Mouse (Mus musculus) small intestine, adult 2 months (tissue): ENCODE data around the gene Tmem238. TPM values are rescaled to one million over a fixed set of nuclear protein-coding genes. Genes with fewer than 3 reads are reported as not detected.

ENCODE experiments used
- H3K27ac ChIP-seq: fragments of 200-500 bp; 2 replicates; pipeline ENCODE4 v1.5.1; 2012; ENCODE audit warnings: low read depth, low read length, control low read depth, inconsistent platforms; ENCODE audit not compliant: insufficient read depth
- H3K27me3 ChIP-seq: fragments of 200-500 bp; 2 replicates; pipeline ENCODE4 v1.6.1; 2012; ENCODE audit warnings: mild to moderate bottlenecking, moderate library complexity, low read length, inconsistent platforms; ENCODE audit not compliant: control insufficient read depth, insufficient read depth
- H3K36me3 ChIP-seq: fragments of 200-500 bp; 2 replicates; pipeline ENCODE4 v1.6.1; 2012; ENCODE audit warnings: mild to moderate bottlenecking, low read length, control low read depth, inconsistent platforms; ENCODE audit not compliant: control insufficient read depth, insufficient read depth
- H3K4me1 ChIP-seq: fragments of 200-500 bp; 2 replicates; pipeline ENCODE4 v1.6.1; 2012; ENCODE audit warnings: low read length, inconsistent platforms, mixed read lengths; ENCODE audit not compliant: control insufficient read depth, insufficient read depth, insufficient read length
- H3K4me3 ChIP-seq: fragments of 200-500 bp; 2 replicates; pipeline ENCODE4 v1.5.1; 2012; ENCODE audit warnings: low read depth, mild to moderate bottlenecking, control low read depth, inconsistent platforms, low read length, moderate library complexity
- CTCF ChIP-seq: fragments of 200-500 bp; IDR thresholded peaks from 2 replicates; pipeline ENCODE4 v1.5.1; 2012; ENCODE audit warnings: low read depth, mild to moderate bottlenecking, control low read depth, inconsistent platforms, low read length, moderate library complexity, mixed read lengths; ENCODE audit not compliant: insufficient replicate concordance, insufficient read length; ENCODE audit errors: extremely low read depth
- POLR2A ChIP-seq: fragments of 200-500 bp; IDR thresholded peaks from 2 replicates; pipeline ENCODE4 v1.6.1; 2012; ENCODE audit warnings: low read depth, mild to moderate bottlenecking, control low read depth, inconsistent platforms, low read length, moderate library complexity
- WGBS: fragments of 180-500 bp; shearing (Covaris S2); methylation state at CpG from one replicate; pipeline ENCODE4 v1.1.7; 2018; 5-methylcytosine and 5-hydroxymethylcytosine counted together
- polyA plus RNA-seq: library from polyadenylated mRNA; depleted of rRNA; stranded (reverse); fragments of >200 nt; gene quantifications from 2 replicates; pipeline ENCODE4 v1.2.3, GENCODE M21; 2012; rRNA removed

The Tmem238 gene
- polyA plus RNA-seq, result 225 and 544 TPM in 2 replicates

DNA sequence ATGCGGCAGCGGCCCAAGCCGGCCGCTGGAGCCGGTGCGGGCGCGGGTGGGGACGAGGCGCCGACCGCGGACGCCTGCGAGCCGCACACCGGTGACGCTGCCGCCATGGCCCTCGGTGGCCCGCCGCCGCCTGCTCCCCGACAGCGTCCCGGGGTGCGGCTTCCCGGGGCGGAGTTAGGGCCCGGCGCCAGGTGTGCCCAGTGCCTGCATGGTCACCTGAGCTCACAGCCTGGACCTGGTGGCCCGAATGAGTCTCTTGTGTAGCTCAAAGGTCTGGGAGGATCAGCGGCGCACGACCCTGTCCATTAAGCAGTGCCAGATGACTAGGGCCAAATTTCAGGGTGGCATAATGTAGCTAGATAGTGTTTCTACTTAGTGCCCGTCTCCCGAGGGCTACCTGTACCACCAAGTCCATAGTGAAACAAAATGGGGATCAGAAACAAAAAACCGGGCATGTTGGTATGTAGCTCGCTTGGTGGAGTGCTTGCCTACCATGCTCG lies at the start of gene Tmem238:
Gene Tmem238 (minus strand): TSS at position 221 of the 500 bp plus-strand sequence.
- no peaks in the 10 kb centered on the region for H3K27me3 ChIP-seq
- H3K27ac ChIP-seq, result peak within 1 kb of the TSS; percentile 84
- peaks cover 9% of the 10 kb centered on the region for H3K36me3 ChIP-seq
- TF ChIP-seq POLR2A (no peak; the same call in none of the 2 replicates), CTCF (no peak)
- WGBS, result 4% methylated on average over 40 of the region's 40 CpGs
- H3K4me3 ChIP-seq, result peak within 1 kb of the TSS; percentile 81
- H3K4me1 ChIP-seq, result peaks cover 7% of the 10 kb centered on the region; the same call in 1 of the 2 replicates

DNA sequence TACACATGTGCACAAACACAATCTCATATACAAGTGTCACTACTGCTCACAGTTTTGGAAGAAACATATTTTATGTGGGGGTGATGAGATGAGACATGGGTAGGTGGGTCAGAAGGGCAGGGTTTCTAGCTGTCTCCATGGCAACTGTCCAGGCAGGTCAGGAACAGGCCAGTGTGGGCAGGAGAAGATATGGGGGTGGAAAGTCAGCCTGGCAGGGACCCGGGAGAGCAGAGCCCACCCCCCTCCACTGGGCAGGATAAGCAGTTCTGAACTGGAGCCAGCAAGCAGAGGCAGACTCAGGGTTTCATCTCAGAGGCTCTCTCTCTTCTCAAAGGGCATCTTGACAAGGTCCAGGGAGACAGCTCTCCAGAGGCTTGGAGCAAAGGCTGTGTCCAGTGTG lies 48.2 kb upstream of the Tmem238 start:
- no peak for TF ChIP-seq POLR2A
- 16% methylated on average over 1 of the region's 1 CpGs for WGBS
- Histone ChIP-seq H3K27me3 (peaks cover 19% of the 10 kb centered on the region), H3K4me3 (no peak overlapping the region), H3K27ac (no peak overlapping the region), H3K36me3 (no peaks in the 10 kb centered on the region), H3K4me1 (peaks cover 6% of the 10 kb centered on the region)

GRCm38 (mm10) chr7:4836351-4836792 lies 46.9 kb upstream of the Tmem238 start:
- under 1% methylated on average over 48 of the region's 51 CpGs for WGBS
- Histone ChIP-seq H3K27me3 (peaks cover 14% of the 10 kb centered on the region; the same call in 1 of the 2 replicates), H3K4me3 (peak overlapping the region; percentile 60), H3K27ac (no peak overlapping the region), H3K36me3 (no peaks in the 10 kb centered on the region), H3K4me1 (peaks cover 6% of the 10 kb centered on the region)
- TF ChIP-seq CTCF (0 out of 2 replicates have a peak, but pooled peaks have one; percentile 15), POLR2A (no peak)

GRCm38 (mm10) chr7:4835631-4836327 lies 46.3 kb upstream of the Tmem238 start:
- H3K27me3 ChIP-seq, result peaks cover 14% of the 10 kb centered on the region; the same call in 1 of the 2 replicates
- no peak overlapping the region for H3K27ac ChIP-seq
- peaks cover 6% of the 10 kb centered on the region for H3K4me1 ChIP-seq
- TF ChIP-seq POLR2A, result no peak
- no peak for TF ChIP-seq CTCF
- H3K36me3 ChIP-seq, result no peaks in the 10 kb centered on the region
- 3% methylated on average over 34 of the region's 34 CpGs for WGBS
- H3K4me3 ChIP-seq, result peak overlapping the region; percentile 60

GRCm38 (mm10) chr7:4830476-4830875 lies 41.0 kb upstream of the Tmem238 start:
- Histone ChIP-seq H3K27me3 (no peaks in the 10 kb centered on the region), H3K36me3 (no peaks in the 10 kb centered on the region), H3K4me3 (no peak overlapping the region), H3K27ac (no peak overlapping the region), H3K4me1 (no peaks in the 10 kb centered on the region)
- WGBS, result 23% methylated on average over 12 of the region's 12 CpGs
- TF ChIP-seq CTCF (no peak), POLR2A (no peak)

- no peak for TF ChIP-seq POLR2A
- 48% methylated on average over 4 of the region's 4 CpGs for WGBS
- no peaks in the 10 kb centered on the region for H3K36me3 ChIP-seq
- no peaks in the 10 kb centered on the region for H3K4me1 ChIP-seq
- H3K27me3 ChIP-seq, result no peaks in the 10 kb centered on the region
- H3K4me3 ChIP-seq, result no peak overlapping the region
- no peak overlapping the region for H3K27ac ChIP-seq
Measured at GRCm38 (mm10) chr7:4825365-4825764, 35.9 kb upstream of the Tmem238 start.

GRCm38 (mm10) chr7:4822162-4822907 lies 32.9 kb upstream of the Tmem238 start:
- no peak for TF ChIP-seq CTCF
- WGBS, result 65% methylated on average over 6 of the region's 6 CpGs
- H3K27ac ChIP-seq, result no peak overlapping the region
- no peaks in the 10 kb centered on the region for H3K27me3 ChIP-seq
- no peaks in the 10 kb centered on the region for H3K36me3 ChIP-seq
- no peak overlapping the region for H3K4me3 ChIP-seq
- H3K4me1 ChIP-seq, result no peaks in the 10 kb centered on the region; the same call in 1 of the 2 replicates
